Mouse (Mus musculus): Measurements from ENCODE around the gene Slc35c2. TPM values are rescaled to one million over a fixed set of nuclear protein-coding genes. Genes with fewer than 3 reads are reported as not detected.

Slc35c2 gene
- polyA plus RNA-seq, 1 experiment = 78.2 TPM

- H3K4me1 ChIP-seq (ENCODE audit: control insufficient read depth, insufficient read depth, low read length) = peaks cover 91% of the 10 kb centered on the region
- no peaks in the 10 kb centered on the region for H3K27me3 ChIP-seq (ENCODE audit: control insufficient read depth, insufficient read depth, low read length)
- DNase-seq = peak; percentile 60 to 61
- TF ChIP-seq CTCF (IDR thresholded peaks at IDR 0.05; ENCODE audit: borderline replicate concordance, insufficient read depth, low read depth, low read length) (no peak), POLR2A (IDR thresholded peaks at IDR 0.05; ENCODE audit: borderline replicate concordance, insufficient read depth, low read length) (no peak)
- no peak overlapping the region for H3K27ac ChIP-seq (ENCODE audit: insufficient read depth, low read length)
- WGBS = 21% methylated on average over 7 of the region's 7 CpGs
- H3K4me3 ChIP-seq (replicated peaks; ENCODE audit: insufficient read depth, low read depth, low read length) = no peak overlapping the region
Measured at GRCm38 (mm10) chr2:165318941-165319340, 31.3 kb upstream of the Slc35c2 start.

GRCm38 (mm10) chr2:165317621-165318263 is 30.1 kb upstream of the Slc35c2 start:
- Histone ChIP-seq H3K4me1 (ENCODE audit: control insufficient read depth, insufficient read depth, low read length) (peaks cover 93% of the 10 kb centered on the region), H3K27me3 (ENCODE audit: control insufficient read depth, insufficient read depth, low read length) (no peaks in the 10 kb centered on the region), H3K27ac (ENCODE audit: insufficient read depth, low read length) (no peak overlapping the region), H3K4me3 (replicated peaks; ENCODE audit: insufficient read depth, low read depth, low read length) (no peak overlapping the region)
- WGBS = 70% methylated on average over 16 of the region's 16 CpGs
- DNase-seq = no peak
- TF ChIP-seq POLR2A (IDR thresholded peaks at IDR 0.05; ENCODE audit: borderline replicate concordance, insufficient read depth, low read length) = no peak
- TF ChIP-seq CTCF (IDR thresholded peaks at IDR 0.05; ENCODE audit: borderline replicate concordance, insufficient read depth, low read depth, low read length) = no peak

- Histone ChIP-seq H3K27me3 (ENCODE audit: control insufficient read depth, insufficient read depth, low read length) (no peaks in the 10 kb centered on the region), H3K4me3 (replicated peaks; ENCODE audit: insufficient read depth, low read depth, low read length) (no peak overlapping the region), H3K4me1 (ENCODE audit: control insufficient read depth, insufficient read depth, low read length) (peaks cover 93% of the 10 kb centered on the region), H3K27ac (ENCODE audit: insufficient read depth, low read length) (no peak overlapping the region)
- WGBS = 35% methylated on average over 9 of the region's 9 CpGs
- TF ChIP-seq POLR2A (IDR thresholded peaks at IDR 0.05; ENCODE audit: borderline replicate concordance, insufficient read depth, low read length) = no peak
- TF ChIP-seq CTCF (IDR thresholded peaks at IDR 0.05; ENCODE audit: borderline replicate concordance, insufficient read depth, low read depth, low read length) = no peak
- DNase-seq = peak; percentile 47 to 64
Measured at GRCm38 (mm10) chr2:165316837-165317473, 29.3 kb upstream of the Slc35c2 start.

- H3K4me1 ChIP-seq (ENCODE audit: control insufficient read depth, insufficient read depth, low read length) = peaks cover 89% of the 10 kb centered on the region
- WGBS = 55% methylated on average over 10 of the region's 10 CpGs
Measured at GRCm38 (mm10) chr2:165316204-165316603, 28.5 kb upstream of the Slc35c2 start.

GRCm38 (mm10) chr2:165314197-165314596 is 26.5 kb upstream of the Slc35c2 start:
- H3K4me1 ChIP-seq (ENCODE audit: control insufficient read depth, insufficient read depth, low read length) = peaks cover 90% of the 10 kb centered on the region
- no peak for DNase-seq

More at GRCm38 (mm10) chr2:165316204-165316603, 28.5 kb upstream of the Slc35c2 start:
- Histone ChIP-seq H3K27me3 (ENCODE audit: control insufficient read depth, insufficient read depth, low read length) (no peaks in the 10 kb centered on the region), H3K27ac (ENCODE audit: insufficient read depth, low read length) (no peak overlapping the region), H3K4me3 (replicated peaks; ENCODE audit: insufficient read depth, low read depth, low read length) (no peak overlapping the region)
- TF ChIP-seq CTCF (IDR thresholded peaks at IDR 0.05; ENCODE audit: borderline replicate concordance, insufficient read depth, low read depth, low read length) = no peak
- no peak for TF ChIP-seq POLR2A (IDR thresholded peaks at IDR 0.05; ENCODE audit: borderline replicate concordance, insufficient read depth, low read length)
- no peak for DNase-seq

GRCm38 (mm10) chr2:165312381-165312780 is 24.7 kb upstream of the Slc35c2 start:
- DNase-seq = no peak
- no peak for TF ChIP-seq CTCF (IDR thresholded peaks at IDR 0.05; ENCODE audit: borderline replicate concordance, insufficient read depth, low read depth, low read length)
- TF ChIP-seq POLR2A (IDR thresholded peaks at IDR 0.05; ENCODE audit: borderline replicate concordance, insufficient read depth, low read length) = no peak
- no peaks in the 10 kb centered on the region for H3K27me3 ChIP-seq (ENCODE audit: control insufficient read depth, insufficient read depth, low read length)
- peak overlapping the region; percentile 79 for H3K27ac ChIP-seq (ENCODE audit: insufficient read depth, low read length)
- H3K4me1 ChIP-seq (ENCODE audit: control insufficient read depth, insufficient read depth, low read length) = peaks cover 78% of the 10 kb centered on the region
- no peak overlapping the region for H3K4me3 ChIP-seq (replicated peaks; ENCODE audit: insufficient read depth, low read depth, low read length)
- WGBS = 37% methylated on average over 7 of the region's 7 CpGs

More at GRCm38 (mm10) chr2:165314197-165314596, 26.5 kb upstream of the Slc35c2 start:
- TF ChIP-seq CTCF (IDR thresholded peaks at IDR 0.05; ENCODE audit: borderline replicate concordance, insufficient read depth, low read depth, low read length) (no peak), POLR2A (IDR thresholded peaks at IDR 0.05; ENCODE audit: borderline replicate concordance, insufficient read depth, low read length) (no peak)
- WGBS = 88% methylated on average over 8 of the region's 8 CpGs
- Histone ChIP-seq H3K27me3 (ENCODE audit: control insufficient read depth, insufficient read depth, low read length) (no peaks in the 10 kb centered on the region), H3K27ac (ENCODE audit: insufficient read depth, low read length) (no peak overlapping the region), H3K4me3 (replicated peaks; ENCODE audit: insufficient read depth, low read depth, low read length) (no peak overlapping the region)

GRCm38 (mm10) chr2:165311577-165311976 is 23.9 kb upstream of the Slc35c2 start:
- WGBS = 2% methylated on average over 12 of the region's 12 CpGs

More at GRCm38 (mm10) chr2:165311577-165311976, 23.9 kb upstream of the Slc35c2 start:
- TF ChIP-seq CTCF (IDR thresholded peaks at IDR 0.05; ENCODE audit: borderline replicate concordance, insufficient read depth, low read depth, low read length) (no peak), POLR2A (IDR thresholded peaks at IDR 0.05; ENCODE audit: borderline replicate concordance, insufficient read depth, low read length) (no peak)
- Histone ChIP-seq H3K27me3 (ENCODE audit: control insufficient read depth, insufficient read depth, low read length) (no peaks in the 10 kb centered on the region), H3K27ac (ENCODE audit: insufficient read depth, low read length) (peak overlapping the region; percentile 43), H3K4me3 (replicated peaks; ENCODE audit: insufficient read depth, low read depth, low read length) (no peak overlapping the region), H3K4me1 (ENCODE audit: control insufficient read depth, insufficient read depth, low read length) (peaks cover 70% of the 10 kb centered on the region)
- DNase-seq = peak; percentile 99

Measured in cerebellum, adult 2 months (tissue).